Comparison of ENCODE assay signal across 8 mouse cellular contexts in the genomic region with DNA sequence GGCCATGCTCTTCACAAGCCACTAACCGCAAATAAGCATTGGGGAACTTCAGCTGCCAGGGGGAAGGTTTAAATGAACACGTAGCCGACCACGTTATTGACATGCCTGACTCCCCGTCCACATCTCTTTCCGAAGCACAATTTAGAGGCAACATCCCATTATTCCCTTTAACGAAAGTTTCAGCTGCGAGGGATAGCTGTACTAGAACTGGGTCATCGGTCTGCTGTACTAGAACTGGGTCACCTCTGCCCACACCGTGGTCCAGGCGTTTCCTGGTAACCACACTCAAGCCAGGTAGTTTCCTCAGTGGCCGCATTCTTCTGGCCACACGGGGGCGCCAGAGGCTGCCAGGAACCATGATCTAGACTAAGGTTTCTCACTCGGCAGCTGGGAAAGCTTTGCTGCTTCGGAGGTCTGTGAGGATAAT. TPM values are rescaled to one million over a fixed set of nuclear protein-coding genes. Genes with fewer than 3 reads are reported as not detected.
DNase-seq lines count a peak whose midpoint lies in the region; ATAC-seq lines count a peak whose summit lies in the region.

No protein-coding gene starts in this region.

- peak overlapping the region; percentile 86 for H3K4me3 ChIP-seq in megakaryocyte, embryonic 14.5 days (replicated peaks)

- ATAC-seq in activated CD4-positive, CD25-positive, alpha-beta regulatory T cell, adult 4 months, result peak; percentile 69
- ATAC-seq in common myeloid progenitor, adult 5-6 weeks (replicated peaks; ENCODE audit: low read depth, poor library complexity, severe bottlenecking), result peak; percentile 70

- DNase-seq in gastrocnemius, postnatal 10 days, result peak; percentile 88
- peak; percentile 86 for DNase-seq in induced T-regulatory cell, adult 2 months (ENCODE audit: low read depth)
- DNase-seq in left cerebral cortex, adult 8-10 months (ENCODE audit: low spot score in 2 of 2), result peak; percentile 79 to 87
- peak; percentile 94 to 97 for DNase-seq in right cerebral cortex, adult 2 months (ENCODE audit: low spot score in 2 of 2)
- peak; percentile 87 for DNase-seq in urinary bladder, postnatal 14 days (ENCODE audit: low spot score)

- peaks cover 9% of the 10 kb centered on the region for H3K27me3 ChIP-seq in megakaryocyte, embryonic 14.5 days (replicated peaks)

- H3K4me1 ChIP-seq in megakaryocyte, embryonic 14.5 days, result peaks cover 47% of the 10 kb centered on the region

- peaks cover 18% of the 10 kb centered on the region for H3K36me3 ChIP-seq in megakaryocyte, embryonic 14.5 days (replicated peaks; ENCODE audit: low read length)

- H3K9me3 ChIP-seq in megakaryocyte, embryonic 14.5 days, result no peaks in the 10 kb centered on the region

RNA-seq across cellular contexts. Expression of a gene that starts 44.4 kb away (rescaled TPM):
- polyA plus RNA-seq in activated CD4-positive, CD25-positive, alpha-beta regulatory T cell, adult 4 months (2017; shearing (Covaris generic)), result 10 to 100 TPM; 45.0 to 49.2 TPM
- total RNA-seq in common myeloid progenitor, adult 5-6 weeks (2017), result 160 and 171 TPM in 2 replicates
- total RNA-seq in gastrocnemius, postnatal 10 days (2021), result 10 to 100 TPM; 26.1 to 27.7 TPM
- total RNA-seq in left cerebral cortex, adult 8-10 months (2022), result 10 to 100 TPM; 46.3 to 52.1 (median 47.0) TPM
- 0.39 and 1.0 TPM in 2 replicates for polyA plus RNA-seq in megakaryocyte, embryonic 14.5 days (2012; ENCODE audit: insufficient read depth, low replicate concordance)

RNA-seq across cellular contexts. Expression of a gene that starts 44.5 kb away (rescaled TPM):
- polyA plus RNA-seq in activated CD4-positive, CD25-positive, alpha-beta regulatory T cell, adult 4 months (2017; shearing (Covaris generic)), result 1 to 10 TPM; 5.0 to 8.3 TPM
- 20.3 and 40.9 TPM in 2 replicates for total RNA-seq in common myeloid progenitor, adult 5-6 weeks (2017)
- 10 to 100 TPM; 13.7 to 14.9 TPM for total RNA-seq in gastrocnemius, postnatal 10 days (2021)
- total RNA-seq in left cerebral cortex, adult 8-10 months (2022), result 10 to 100 TPM; 21.9 to 26.7 (median 25.0) TPM
- 14.4 and 14.9 TPM in 2 replicates for polyA plus RNA-seq in megakaryocyte, embryonic 14.5 days (2012; ENCODE audit: insufficient read depth, low replicate concordance)

RNA-seq across cellular contexts. Expression of a gene that starts 53.5 kb away (rescaled TPM):
- polyA plus RNA-seq in activated CD4-positive, CD25-positive, alpha-beta regulatory T cell, adult 4 months (2017; shearing (Covaris generic)), result under 1 TPM in 1 of 2 experiments, not detected in 1; 0.44 TPM
- total RNA-seq in common myeloid progenitor, adult 5-6 weeks (2017), result 1.8 and 2.7 TPM in 2 replicates
- 100 to 1,000 TPM; 330 to 348 TPM for total RNA-seq in gastrocnemius, postnatal 10 days (2021)
- total RNA-seq in left cerebral cortex, adult 8-10 months (2022), result 10 to 100 TPM; 29.9 to 40.8 (median 32.6) TPM
- polyA plus RNA-seq in megakaryocyte, embryonic 14.5 days (2012; ENCODE audit: insufficient read depth, low replicate concordance), result 2.6 and 4.0 TPM in 2 replicates

Comparison
In these comparisons a context has a peak if more than half of its experiments do, and no peak if none do; other contexts are left out.
1. Peak in every context shown above with its lines: DNase-seq, ATAC-seq and H3K4me3 ChIP-seq.
2. RNA of a gene that starts 53.5 kb away (total RNA-seq): 330 to 348 TPM in gastrocnemius, postnatal 10 days; 29.9 to 40.8 TPM in left cerebral cortex, adult 8-10 months and 1.8 to 2.7 TPM in common myeloid progenitor, adult 5-6 weeks; every median in the first group is over 4 times any median in the second.